Mouse (Mus musculus): Measurements from ENCODE around the gene Atxn1. TPM values are rescaled to one million over a fixed set of nuclear protein-coding genes. Genes with fewer than 3 reads are reported as not detected.

Gene Atxn1
- total RNA-seq, 2 experiments from 2014 or later, result 5.9 to 9.0 TPM

DNA sequence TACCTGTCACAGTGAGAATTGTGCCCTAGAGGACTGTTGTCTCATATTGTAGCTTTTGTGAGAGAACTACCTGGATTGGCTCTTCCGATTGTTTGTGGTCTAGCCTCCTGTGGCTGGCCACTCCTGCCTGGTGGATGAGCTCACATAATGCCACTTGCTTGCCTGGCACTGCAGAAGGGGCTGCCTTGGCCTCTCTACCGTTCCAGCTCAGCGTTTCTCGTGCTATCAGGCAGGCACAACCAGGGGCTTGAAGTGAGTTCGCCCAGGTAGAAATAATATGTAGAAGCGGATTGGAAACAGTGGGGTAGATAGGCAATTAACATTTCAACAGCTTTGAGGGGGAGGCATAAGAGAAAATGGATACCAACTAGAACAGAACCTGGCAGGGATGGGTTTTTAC lies 455.4 kb downstream of the Atxn1 start:
- ATAC-seq (ENCODE audit: poor library complexity, severe bottlenecking), result no peak

DNA sequence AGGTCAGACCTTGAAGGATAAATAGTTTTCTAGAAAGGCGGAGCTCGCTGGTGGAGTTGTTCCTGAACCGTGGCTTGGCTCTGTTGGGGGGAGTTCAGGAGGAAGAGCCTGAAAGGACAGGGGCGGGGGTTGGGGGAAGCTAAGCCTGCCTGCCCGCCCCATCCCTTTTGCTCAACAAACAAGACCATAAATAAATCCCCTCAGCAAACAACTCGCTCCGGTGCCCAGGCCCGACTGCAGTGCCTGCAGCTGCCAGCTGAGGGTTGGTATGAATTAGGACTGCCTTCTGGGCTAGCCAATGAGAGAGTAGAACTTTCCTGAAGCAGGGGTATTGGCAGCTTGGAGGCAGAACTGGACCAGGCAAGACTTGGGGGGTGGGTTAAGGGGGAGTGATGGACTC lies 456.3 kb downstream of the Atxn1 start:
- no peak for ATAC-seq (ENCODE audit: poor library complexity, severe bottlenecking)

DNA sequence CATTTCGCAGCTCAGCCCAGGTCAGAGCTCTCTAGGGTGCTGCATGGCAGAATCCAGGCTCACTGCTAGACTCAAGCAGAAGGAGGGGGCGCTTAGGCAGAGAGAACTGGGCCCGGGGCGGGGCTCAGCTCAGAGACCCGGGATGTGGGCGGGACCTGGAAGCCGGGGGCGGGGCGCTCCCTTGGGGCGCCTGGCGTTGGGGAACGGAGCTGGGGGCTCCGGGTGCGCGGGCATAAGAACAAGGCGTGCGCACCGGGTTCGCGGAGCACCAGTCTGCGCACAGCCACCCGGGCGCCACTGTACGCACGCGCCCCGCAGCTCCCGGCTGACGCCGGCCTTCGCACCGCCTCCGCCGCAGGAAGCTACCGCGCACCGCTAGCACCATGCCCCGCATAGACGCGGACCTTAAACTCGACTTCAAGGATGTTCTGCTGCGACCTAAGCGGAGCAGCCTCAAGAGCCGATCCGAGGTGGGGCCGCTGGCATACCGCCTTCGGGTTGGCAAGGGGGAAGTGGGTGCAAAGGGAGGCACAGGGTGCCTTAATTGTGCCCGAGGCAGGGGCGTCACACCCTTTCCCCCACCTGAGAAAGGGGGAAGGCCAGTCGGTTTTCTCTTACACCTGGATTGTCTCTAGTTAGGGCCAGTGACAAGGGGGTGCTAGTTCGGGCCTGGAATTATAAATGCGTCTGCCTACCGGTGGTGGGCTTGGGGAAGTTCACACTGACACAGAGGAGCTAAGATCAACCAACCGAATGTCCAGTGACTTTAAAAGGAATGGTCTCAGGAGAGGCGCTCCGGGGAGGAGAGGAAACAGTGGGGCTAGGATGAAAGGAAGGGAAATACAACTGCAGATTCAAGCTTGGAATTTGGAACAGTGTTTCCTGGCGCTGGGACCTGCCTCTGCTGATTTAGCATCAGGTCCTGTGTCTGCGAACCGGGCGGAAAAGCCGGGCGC lies 457.3 kb downstream of the Atxn1 start, which contains the start of gene Gmpr:
Gene Gmpr (plus strand): TSS at position 171 of the 956 bp plus-strand sequence.
- ATAC-seq (ENCODE audit: poor library complexity, severe bottlenecking), result peak; percentile 65

DNA sequence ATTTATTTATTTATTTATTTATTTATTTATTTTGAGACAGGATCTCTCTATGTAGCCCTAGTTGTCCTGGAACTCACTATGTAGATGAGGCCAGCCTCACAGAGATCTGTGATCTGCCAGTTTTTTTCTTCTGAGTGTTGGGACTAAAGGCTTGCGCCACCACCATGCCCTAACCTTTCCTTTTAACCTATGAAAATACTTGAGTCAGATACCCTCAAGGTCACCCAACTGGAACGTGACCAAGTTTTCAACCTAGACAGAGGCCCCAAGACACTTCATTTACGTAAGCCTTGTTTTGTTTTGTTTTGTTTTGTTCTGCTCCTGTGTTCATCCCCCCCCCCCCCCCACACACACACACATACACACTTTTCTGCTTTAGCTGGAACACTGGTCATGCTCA lies 459.3 kb downstream of the Atxn1 start:
- no peak for ATAC-seq (ENCODE audit: poor library complexity, severe bottlenecking)

DNA sequence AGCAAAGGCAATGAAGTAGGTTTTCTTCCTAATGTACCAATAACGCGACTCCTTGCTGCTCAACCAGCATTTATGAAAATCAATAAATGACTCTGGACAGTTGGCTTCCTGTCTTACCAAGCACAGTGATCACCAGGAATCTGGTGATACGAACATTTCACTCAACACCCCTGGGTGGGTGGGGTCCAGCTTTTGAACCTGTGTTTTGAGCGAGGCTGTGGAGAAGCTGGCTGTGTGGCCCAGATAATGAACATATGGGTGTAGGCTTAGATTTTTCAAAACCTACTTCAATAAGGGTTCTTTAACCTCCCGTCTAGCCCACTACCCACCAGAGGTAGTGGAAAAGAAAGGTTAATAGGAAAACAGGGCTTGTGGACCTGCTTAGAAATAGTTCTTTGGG lies 462.0 kb downstream of the Atxn1 start:
- ATAC-seq (ENCODE audit: poor library complexity, severe bottlenecking), result no peak

DNA sequence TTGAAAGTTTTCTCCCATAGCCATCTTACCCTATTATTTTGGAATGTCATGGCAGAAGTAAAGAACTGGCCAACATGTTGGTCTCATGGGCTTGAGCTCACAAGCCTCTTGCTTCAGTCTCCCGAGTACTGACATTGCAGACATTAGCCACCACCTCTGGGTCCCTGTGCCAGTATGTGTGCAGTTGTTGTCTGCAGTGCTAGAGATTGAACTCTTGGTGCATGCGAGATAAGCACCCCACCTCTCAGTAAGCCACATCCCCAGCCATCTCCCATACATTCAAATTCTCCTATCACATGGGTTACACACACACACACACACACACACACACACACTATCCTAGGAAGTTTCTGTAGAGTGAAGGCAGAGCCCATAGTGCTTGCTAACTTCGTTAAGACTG lies 464.9 kb downstream of the Atxn1 start:
- no peak for ATAC-seq (ENCODE audit: poor library complexity, severe bottlenecking)
